Comparison of ENCODE assay signal across 11 mouse cellular contexts in the genomic region with DNA sequence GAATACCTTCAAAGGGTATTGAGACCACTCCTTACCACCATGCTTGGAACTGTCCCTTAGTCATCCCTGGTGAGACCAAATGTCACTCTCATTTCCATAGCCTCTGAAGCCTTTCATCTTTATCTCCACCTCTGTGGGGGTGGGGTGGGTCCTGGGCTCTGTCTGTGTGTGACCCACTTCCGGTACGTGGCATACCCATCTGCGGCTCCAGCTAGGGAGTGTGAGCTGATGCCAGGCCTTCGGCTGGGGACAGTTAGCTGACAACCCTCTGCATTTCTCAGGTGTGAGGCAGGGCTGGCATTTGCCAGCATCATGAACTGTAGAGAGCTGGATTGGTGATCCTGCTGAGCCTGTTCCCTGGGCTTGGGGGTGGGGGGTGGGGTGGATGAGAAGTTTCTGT. TPM values are rescaled to one million over a fixed set of nuclear protein-coding genes. Genes with fewer than 3 reads are reported as not detected.
DNase-seq lines count a peak whose midpoint lies in the region; ATAC-seq lines count a peak whose summit lies in the region.
"Had no signal": no experiment of that assay in that cellular context is flagged by ENCODE, and none has a peak within 500 bp of the region (broad histone marks: within the 10 kb centered on the region; RNA-seq: fewer than 3 reads in every experiment).

No protein-coding gene starts in this region.

- H3K4me3 ChIP-seq in liver, embryonic 11.5 days (ENCODE audit: low read depth, low read length) = no peak overlapping the region
- H3K4me3 ChIP-seq: limb, embryonic 13.5 days had no signal

- no peak for DNase-seq in cerebellum, adult 11 months
- no peak for DNase-seq in liver, embryonic 11.5 days (ENCODE audit: low spot score)
- no peak for DNase-seq in liver
- peak; percentile 65 to 76 for DNase-seq in thymus, adult 18-20 months
- DNase-seq in urinary bladder, postnatal 14 days (ENCODE audit: low spot score) = no peak
- no peak for DNase-seq in left cerebral cortex, postnatal 10 days (ENCODE audit: extremely low spot score in 1 of 2, low spot score in 2 of 2)
- DNase-seq: cerebellum, adult 11-12 months; forebrain, postnatal 0 days had no signal

- no peaks in the 10 kb centered on the region for H3K27me3 ChIP-seq in liver, embryonic 11.5 days (replicated peaks; ENCODE audit: control insufficient read depth, insufficient read depth, low read length)
- H3K27me3 ChIP-seq: limb, embryonic 13.5 days had no signal

- H3K4me1 ChIP-seq in liver, embryonic 11.5 days (replicated peaks; ENCODE audit: control insufficient read depth, insufficient read depth, low read length) = peaks cover 29% of the 10 kb centered on the region

- intact Hi-C loops in left cerebral cortex, postnatal 10 days (cut with DNase I) = no loop called here

- H3K4me2 ChIP-seq in liver, embryonic 11.5 days = 0 out of 2 replicates have a peak overlapping the region, but pooled peaks have one; percentile 27

- H3K9ac ChIP-seq in liver, embryonic 11.5 days (ENCODE audit: low read depth, low read length) = no peak overlapping the region
- H3K9ac ChIP-seq: forebrain, postnatal 0 days; limb, embryonic 13.5 days had no signal

- 0 out of 2 replicates have a peak, but pooled peaks have one; percentile 24 for ATAC-seq in cerebellum, adult (ENCODE audit: insufficient number of reproducible peaks, low FRiP score, low TSS enrichment)
- ATAC-seq in liver, embryonic 11.5 days (replicated peaks; ENCODE audit: low FRiP score) = 0 out of 2 replicates have a peak, but pooled peaks have one; percentile 10
- ATAC-seq in inflammation-experienced regulatory T-cells, adult 6 months = peak; percentile 88
- ATAC-seq: forebrain, postnatal 0 days had no signal

- H3K36me3 ChIP-seq in liver, embryonic 11.5 days (ENCODE audit: control insufficient read depth, insufficient read depth, low read length) = no peaks in the 10 kb centered on the region
- H3K36me3 ChIP-seq: limb, embryonic 13.5 days had no signal

- H3K9me3 ChIP-seq in liver, embryonic 11.5 days (ENCODE audit: control insufficient read depth, low read length) = no peaks in the 10 kb centered on the region
- H3K9me3 ChIP-seq: limb, embryonic 13.5 days had no signal

- WGBS in liver, embryonic 11.5 days = 17% methylated on average over 4 of the region's 4 CpGs

- H3K27ac ChIP-seq in liver, embryonic 11.5 days (ENCODE audit: low read depth, low read length) = no peak overlapping the region
- H3K27ac ChIP-seq: limb, embryonic 13.5 days had no signal

RNA-seq across cellular contexts. Expression of gene Gnptab, which starts 10.6 kb away (rescaled TPM):
- polyA plus RNA-seq in liver, embryonic 11.5 days (2014; fragmentation: Nextera tagmentation; extraction: Ambion mirVana) = 10.1 and 11.4 TPM in 2 replicates
- polyA plus RNA-seq in inflammation-experienced regulatory T-cells, adult 6 months (2017; shearing (Covaris generic)) = 1 to 10 TPM; 6.5 to 9.1 (median 6.8) TPM
- total RNA-seq in left cerebral cortex, postnatal 10 days (2021) = 100 to 1,000 TPM; 101 to 102 TPM

RNA-seq across cellular contexts. Expression of gene Dram1, which starts 10.7 kb away (rescaled TPM):
- polyA plus RNA-seq in liver, embryonic 11.5 days (2014; fragmentation: Nextera tagmentation; extraction: Ambion mirVana) = 0.99 and 1.0 TPM in 2 replicates
- polyA plus RNA-seq in inflammation-experienced regulatory T-cells, adult 6 months (2017; shearing (Covaris generic)) = 1 to 10 TPM; 1.3 to 1.8 (median 1.7) TPM
- 1 to 10 TPM in 1 of 2 experiments, under 1 TPM in 1; 0.94 to 1.6 TPM for total RNA-seq in left cerebral cortex, postnatal 10 days (2021)

Comparison
In these comparisons a context has a peak if more than half of its experiments do, and no peak if none do; other contexts are left out.
1. ATAC-seq: peak in every context shown above with its lines; median percentile 88 in inflammation-experienced regulatory T-cells, adult 6 months; 24 in cerebellum, adult; 10 in liver, embryonic 11.5 days.
2. DNase-seq: peak in thymus, adult 18-20 months (2 of 2); none in cerebellum, adult 11 months (single experiment), liver, embryonic 11.5 days (single experiment), liver (single experiment), urinary bladder, postnatal 14 days (single experiment) and left cerebral cortex, postnatal 10 days (0 of 2).